Mouse (Mus musculus): ENCODE measurements around the gene Klhdc9.
"Not testable (repeated sequence)": the region's sequence is repeated elsewhere in the genome, so short reads cannot be mapped to it uniquely, and the experiment has no call there.

Klhdc9 gene

GRCm38 (mm10) chr1:171356814-171357213 lies 3.8 kb downstream of the Klhdc9 start:
- no peak for DNase-seq (ENCODE audit: low read depth, low spot score)

- DNase-seq (ENCODE audit: low read depth, low spot score) = no peak
Observed at GRCm38 (mm10) chr1:171355812-171356340, 4.7 kb downstream of the Klhdc9 start.

DNA sequence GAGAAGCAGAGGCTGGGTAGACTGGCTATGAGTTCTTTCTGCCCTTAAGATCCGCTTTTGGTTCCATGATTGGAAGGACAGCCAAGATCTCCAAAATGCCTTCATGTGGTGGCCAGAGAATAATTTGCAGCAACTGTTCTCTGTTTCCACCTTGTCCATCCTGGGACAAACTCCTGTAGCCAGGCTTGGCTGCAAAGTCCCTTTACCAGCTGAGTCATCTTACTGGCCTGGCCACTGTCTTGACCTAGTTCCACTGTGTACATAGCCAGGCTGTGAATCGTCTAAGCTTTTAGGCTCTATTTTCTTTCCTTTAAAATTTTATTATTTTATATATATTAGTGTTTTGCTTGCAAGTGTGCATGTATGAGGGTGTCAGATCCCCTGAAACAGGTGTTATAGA lies 11.4 kb downstream of the Klhdc9 start:
- no peak for DNase-seq (ENCODE audit: low read depth, low spot score)

GRCm38 (mm10) chr1:171348665-171349064 lies 11.9 kb downstream of the Klhdc9 start:
- no peak for DNase-seq (ENCODE audit: low read depth, low spot score)

DNA sequence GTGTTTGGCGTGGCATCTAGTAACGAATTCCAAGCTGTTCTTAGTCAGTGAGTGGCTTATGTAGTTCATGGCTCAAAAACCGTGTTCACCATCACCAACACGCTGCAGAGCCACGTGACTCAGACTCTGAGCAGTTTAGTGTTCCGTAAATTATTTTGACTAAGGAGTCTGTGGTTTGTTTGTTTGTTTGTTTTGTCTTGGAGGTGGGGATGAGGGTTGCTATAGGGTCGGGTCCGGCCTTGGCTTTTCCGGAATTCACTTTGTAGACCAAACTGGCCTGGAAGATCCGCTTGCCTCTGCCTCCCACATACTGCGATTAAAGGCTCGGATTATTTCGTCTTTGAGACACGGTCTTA lies 14.5 kb downstream of the Klhdc9 start:
- DNase-seq (ENCODE audit: low read depth, low spot score) = no peak

DNA sequence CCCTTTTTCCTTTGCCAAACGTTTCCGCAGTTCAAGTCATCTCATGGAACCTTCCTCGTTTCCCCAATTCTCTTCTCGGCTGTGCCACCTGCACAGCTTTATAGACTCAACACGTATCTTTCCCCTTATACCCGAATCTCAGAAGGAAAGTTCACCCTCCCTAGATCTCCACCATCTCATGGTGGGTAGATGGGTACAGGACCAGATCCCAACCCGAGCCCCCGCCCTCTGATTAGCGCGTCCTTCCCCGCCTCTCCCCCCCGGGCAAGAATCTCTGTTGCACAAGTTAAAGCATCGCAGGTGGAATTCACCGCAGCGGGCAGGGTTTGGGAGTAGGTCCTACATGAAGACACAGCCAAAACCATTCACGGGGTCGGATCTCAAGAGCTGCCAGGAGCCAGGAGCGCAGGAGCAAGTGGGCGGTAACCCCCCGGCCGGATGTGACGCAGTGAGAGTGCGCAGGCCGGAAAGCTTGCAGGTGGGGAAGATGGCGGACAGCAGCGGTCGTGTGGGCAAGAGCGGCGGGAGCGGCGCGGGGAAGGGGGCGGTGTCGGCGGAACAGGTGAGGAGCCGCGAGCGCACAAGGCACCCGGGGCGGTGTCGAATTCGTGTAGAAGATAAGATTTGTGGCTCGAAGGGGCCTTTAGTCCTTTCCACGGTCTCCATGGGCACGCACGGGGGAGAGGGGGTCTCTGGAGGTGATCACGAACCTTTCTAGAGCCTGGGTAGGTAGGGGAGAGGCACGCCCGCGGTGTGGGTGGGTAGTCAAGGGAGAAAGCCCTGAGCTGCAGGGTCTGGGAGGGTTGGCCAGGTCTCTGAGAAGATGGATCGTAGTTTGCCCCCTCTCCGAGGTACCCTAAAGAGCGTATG lies 15.1 kb downstream of the Klhdc9 start, which contains the start of the genes Nit1 and Pfdn2:
TSS of gene Nit1 (minus strand) at position 422 of the 870 bp plus-strand sequence.
TSS of gene Pfdn2 (plus strand) at position 446 of the 870 bp plus-strand sequence.
- DNase-seq (ENCODE audit: low read depth, low spot score) = peak; percentile 87

DNA sequence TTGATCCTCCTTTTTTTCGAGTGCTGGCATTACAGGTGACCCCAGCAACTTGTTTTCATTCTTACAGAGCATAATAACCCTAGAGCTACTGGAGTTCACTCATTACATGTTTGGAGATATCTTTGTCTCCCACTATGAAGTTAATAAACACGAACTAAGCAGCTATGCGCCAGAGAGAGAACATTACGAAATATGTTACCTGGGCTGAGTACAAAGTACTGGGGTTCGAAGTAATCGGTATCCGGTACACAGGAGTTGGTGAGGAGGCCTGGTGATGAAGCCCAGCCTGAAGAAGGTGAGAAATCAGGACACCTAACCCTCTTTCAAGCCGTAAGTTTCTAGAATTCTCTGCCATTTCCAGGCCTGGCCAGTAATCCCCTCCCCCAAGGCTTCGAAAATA lies 15.9 kb downstream of the Klhdc9 start:
- no peak for DNase-seq (ENCODE audit: low read depth, low spot score)

DNA sequence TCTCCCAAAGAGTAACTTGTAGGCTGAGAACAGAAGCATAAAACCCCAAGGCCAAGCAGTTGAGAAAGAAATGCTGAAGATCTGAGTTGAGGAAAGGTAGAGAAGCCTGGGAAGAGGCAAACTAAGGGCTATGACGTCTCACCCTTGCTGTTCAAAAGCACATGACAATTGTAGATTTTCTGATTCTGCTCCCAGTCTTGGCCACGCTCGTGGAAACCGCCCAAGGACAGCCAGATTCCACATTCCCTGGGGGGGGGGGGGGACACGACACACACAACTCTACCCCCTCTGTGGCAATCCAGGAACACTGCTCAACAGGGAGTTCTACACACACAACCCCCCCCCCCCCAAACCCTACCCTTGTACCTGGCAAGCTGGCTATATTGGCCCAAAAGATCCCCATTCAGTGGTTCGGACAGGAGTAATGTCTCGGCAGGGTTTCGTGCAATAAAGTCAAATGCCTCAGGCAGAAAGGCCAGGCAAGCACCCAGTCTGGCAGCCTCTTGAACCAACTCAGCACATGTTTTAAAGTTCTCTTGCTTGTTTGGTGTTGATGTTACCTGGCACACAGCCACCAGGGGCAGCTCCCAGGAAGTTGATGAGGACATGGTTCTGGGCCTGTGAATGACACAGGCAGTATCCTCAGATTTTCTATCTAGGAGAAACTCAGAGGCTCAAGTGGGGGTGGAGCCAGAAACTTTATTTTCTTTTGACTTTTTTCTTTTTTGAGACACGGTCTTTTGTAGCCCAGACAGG lies 16.5 kb downstream of the Klhdc9 start:
- no peak for DNase-seq (ENCODE audit: low read depth, low spot score)

- DNase-seq (ENCODE audit: low read depth, low spot score) = no peak
Observed at GRCm38 (mm10) chr1:171342262-171343207, 18.1 kb downstream of the Klhdc9 start.

- no peak for DNase-seq (ENCODE audit: low read depth, low spot score)
Observed at GRCm38 (mm10) chr1:171330216-171330560, 30.4 kb downstream of the Klhdc9 start.

GRCm38 (mm10) chr1:171329433-171330215 lies 31.0 kb downstream of the Klhdc9 start:
- no peak for DNase-seq (ENCODE audit: low read depth, low spot score)

DNA sequence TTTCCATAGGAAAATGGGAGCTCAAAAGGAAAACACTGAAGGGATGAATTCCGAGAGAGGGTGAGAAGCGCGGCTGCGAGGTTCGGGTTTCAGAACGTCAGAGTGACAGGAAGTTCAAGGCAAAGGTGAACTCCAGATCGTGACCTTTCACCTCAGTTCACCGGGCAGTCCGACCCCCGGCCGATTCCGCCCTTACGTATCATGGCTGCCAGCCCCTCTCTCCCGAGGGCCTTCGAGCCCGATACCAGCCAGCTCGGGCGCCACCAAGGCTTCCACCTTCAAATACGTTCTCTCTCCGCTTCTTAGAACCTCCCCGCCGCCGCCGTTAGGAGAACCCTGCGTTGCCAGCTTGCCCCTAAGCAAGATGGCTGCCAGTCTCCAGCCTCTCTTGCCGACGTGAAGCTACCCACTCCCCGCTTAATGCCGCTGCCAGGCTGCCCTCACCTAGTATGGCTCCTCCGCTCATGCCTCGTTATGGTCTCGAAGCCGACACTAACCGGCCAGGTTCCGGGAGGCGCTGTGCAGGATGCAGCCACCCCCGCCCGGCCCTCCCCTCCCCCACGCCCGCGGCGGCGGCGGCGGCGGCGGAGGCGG lies 31.7 kb downstream of the Klhdc9 start, which contains the start of gene Dedd:
TSS of gene Dedd (plus strand) at position 307 of the 594 bp plus-strand sequence.
- DNase-seq (ENCODE audit: low read depth, low spot score) = peak; percentile 92

DNA sequence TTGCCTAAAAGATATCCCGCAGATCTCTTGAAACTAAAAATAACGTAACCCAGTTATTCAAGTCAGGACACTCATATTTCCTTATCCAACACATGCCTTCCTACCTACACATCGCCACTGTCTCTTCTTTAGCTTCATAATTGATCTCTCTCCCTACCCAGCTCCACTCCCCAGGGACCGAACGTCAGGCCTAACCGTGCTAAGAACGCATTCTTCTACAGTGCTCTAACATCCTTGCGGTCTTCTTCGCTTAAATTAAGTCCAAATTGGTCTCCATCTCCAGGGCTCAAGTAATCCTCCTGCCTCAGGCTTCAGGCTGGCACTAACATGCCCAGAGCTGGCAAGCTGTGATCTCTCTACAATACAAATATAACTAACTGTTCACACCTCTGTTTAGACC lies 32.4 kb downstream of the Klhdc9 start:
- no peak for DNase-seq (ENCODE audit: low read depth, low spot score)

DNA sequence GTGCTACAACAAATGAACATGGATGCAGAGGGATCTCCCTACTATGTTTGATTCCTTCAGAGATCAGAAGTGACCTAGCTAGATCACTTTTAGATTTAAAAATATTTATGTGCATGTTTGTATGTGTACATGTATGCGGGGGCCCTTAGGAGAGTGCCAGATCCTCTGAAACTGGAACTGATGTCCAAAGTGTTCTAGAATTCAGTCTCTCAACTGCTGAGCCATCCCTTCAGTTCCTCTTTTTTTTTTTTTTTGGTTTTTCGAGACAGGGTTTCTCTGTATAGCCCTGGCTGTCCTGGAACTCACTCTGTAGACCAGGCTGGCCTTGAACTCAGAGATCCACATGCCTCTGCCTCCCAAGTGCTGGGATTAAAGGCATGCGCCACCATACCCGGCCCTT lies 34.0 kb downstream of the Klhdc9 start:
- DNase-seq (ENCODE audit: low read depth, low spot score) = not testable (repeated sequence)

GRCm38 (mm10) chr1:171325571-171325970 lies 35.0 kb downstream of the Klhdc9 start:
- DNase-seq (ENCODE audit: low read depth, low spot score) = no peak

- no peak for DNase-seq (ENCODE audit: low read depth, low spot score)
Observed at GRCm38 (mm10) chr1:171322012-171322411, 38.6 kb downstream of the Klhdc9 start.

GRCm38 (mm10) chr1:171321415-171321814 lies 39.2 kb downstream of the Klhdc9 start:
- no peak for DNase-seq (ENCODE audit: low read depth, low spot score)

- no peak for DNase-seq (ENCODE audit: low read depth, low spot score)
Observed at GRCm38 (mm10) chr1:171320151-171320550, 40.4 kb downstream of the Klhdc9 start.

GRCm38 (mm10) chr1:171319748-171320147 lies 40.9 kb downstream of the Klhdc9 start:
- DNase-seq (ENCODE audit: low read depth, low spot score) = no peak

DNA sequence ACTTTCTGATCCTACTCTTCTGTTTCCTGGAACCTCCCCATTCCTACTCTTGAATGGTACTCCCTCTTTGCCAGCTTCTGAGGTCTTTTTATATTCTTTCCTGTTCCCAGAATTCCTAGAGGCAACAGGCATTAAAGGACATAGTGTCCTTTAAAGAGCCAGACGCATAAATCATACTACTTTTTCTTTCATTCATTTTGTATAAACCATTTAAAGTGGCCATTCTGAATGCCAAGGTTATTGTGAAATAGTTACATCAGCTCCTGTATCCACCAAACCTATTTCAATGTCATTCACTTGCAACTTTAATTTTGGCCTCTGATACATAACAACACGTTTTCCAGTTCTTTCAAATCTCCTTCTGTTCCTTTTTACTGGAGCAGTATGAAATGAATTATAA lies 51.3 kb downstream of the Klhdc9 start:
- DNase-seq (ENCODE audit: low read depth, low spot score) = no peak

Data from skeletal muscle tissue, adult 2 months (tissue).